Mouse (Mus musculus): ENCODE measurements around the gene Ces1f.

Ces1f gene

GRCm38 (mm10) chr8:93211091-93211490 lies 68.5 kb downstream of the Ces1f start:
- no peak for DNase-seq (ENCODE audit: inconsistent ontology term)
